Mouse (Mus musculus) lung, postnatal 0 days (tissue): ENCODE measurements around the gene Sms. TPM values are rescaled to one million over a fixed set of nuclear protein-coding genes. Genes with fewer than 3 reads are reported as not detected.

Experiments used
- ATAC-seq: fragments of 200-750 bp; cut with Nextera tagmentation; 2 replicates; pipeline ENCODE4 v1.8.0; 2017; ENCODE audit warnings: moderate library complexity
- DNase-seq: peaks from one replicate; pipeline ENCODE4 v3.0.0-alpha.2; 2016; ENCODE audit warnings: low spot score
- H3K27ac ChIP-seq: fragments of 300-500 bp; sonication (generic); 2 replicates; pipeline ENCODE4 v1.5.1; 2014; ENCODE audit warnings: antibody characterized with exemption, mild to moderate bottlenecking, low read length, mixed read lengths
- H3K27me3 ChIP-seq: fragments of 300-500 bp; sonication (generic); replicated peaks from 2 replicates; pipeline ENCODE4 v1.6.1; 2014; ENCODE audit warnings: low read length, mixed read lengths; ENCODE audit not compliant: insufficient read depth
- H3K36me3 ChIP-seq: fragments of 300-500 bp; sonication (generic); 2 replicates; pipeline ENCODE4 v1.6.1; 2014; ENCODE audit warnings: low read length, mixed read lengths; ENCODE audit not compliant: insufficient read depth
- H3K4me1 ChIP-seq: fragments of 300-500 bp; sonication (generic); 2 replicates; pipeline ENCODE4 v1.6.1; 2014; ENCODE audit warnings: antibody characterized with exemption, low read depth, low read length, mixed read lengths; ENCODE audit not compliant: insufficient read depth
- H3K4me2 ChIP-seq: fragments of 300-500 bp; sonication (generic); replicated peaks from 2 replicates; pipeline ENCODE4 v1.6.1; 2014; ENCODE audit warnings: low read depth, mild to moderate bottlenecking, low read length, moderate library complexity, mixed read lengths
- H3K4me3 ChIP-seq: fragments of 300-500 bp; sonication (generic); 2 replicates; pipeline ENCODE4 v1.5.1; 2014; ENCODE audit warnings: low read depth, low read length
- H3K9ac ChIP-seq: fragments of 300-500 bp; sonication (generic); replicated peaks from 2 replicates; pipeline ENCODE4 v1.6.1; 2014; ENCODE audit warnings: low read depth, mild to moderate bottlenecking
- H3K9me3 ChIP-seq: fragments of 300-500 bp; sonication (generic); 2 replicates; pipeline ENCODE4 v1.6.1; 2016; ENCODE audit warnings: low read length, mixed read lengths
- CTCF ChIP-seq: IDR thresholded peaks from 2 replicates; pipeline ENCODE4 v1.5.1; 2016; ENCODE audit warnings: antibody characterized with exemption, mild to moderate bottlenecking
- EP300 ChIP-seq: IDR thresholded peaks from 2 replicates; pipeline ENCODE4 v1.6.1; 2016; ENCODE audit warnings: antibody characterized with exemption, mild to moderate bottlenecking, control low read depth
- WGBS: fragments of 180-500 bp; shearing (Covaris S2); extraction: QIAGEN DNeasy Blood & Tissue Kit; methylation state at CpG from one replicate; pipeline ENCODE4 v1.1.7; 2014; 5-methylcytosine and 5-hydroxymethylcytosine counted together
- polyA plus RNA-seq: library from polyadenylated mRNA; unstranded; fragments of >200 nt; fragmentation: Nextera tagmentation; extraction: Ambion mirVana; gene quantifications from 2 replicates; pipeline ENCODE4 v1.2.1, GENCODE M21; 2015

Sms gene
- polyA plus RNA-seq, 1 experiment from 2014 or later = 55.8 TPM

GRCm38 (mm10) chrX:157481860-157482259 is 10.2 kb downstream of the Sms start:
- Histone ChIP-seq H3K27ac (no peak overlapping the region), H3K27me3 (no peaks in the 10 kb centered on the region), H3K9ac (no peak overlapping the region), H3K4me3 (no peak overlapping the region), H3K4me1 (no peaks in the 10 kb centered on the region), H3K36me3 (no peaks in the 10 kb centered on the region), H3K4me2 (no peak overlapping the region), H3K9me3 (no peaks in the 10 kb centered on the region)
- DNase-seq (no peak), ATAC-seq (no peak)
- WGBS = 90% methylated on average over 2 of the region's 2 CpGs
- no peak for TF ChIP-seq CTCF
- TF ChIP-seq EP300 = no peak

GRCm38 (mm10) chrX:157477328-157477727 is 14.8 kb downstream of the Sms start:
- no peak overlapping the region for H3K9ac ChIP-seq
- 20% methylated on average over 3 of the region's 3 CpGs for WGBS
- no peak for ATAC-seq
- H3K27me3 ChIP-seq = no peaks in the 10 kb centered on the region
- H3K27ac ChIP-seq = no peak overlapping the region
- H3K36me3 ChIP-seq = no peaks in the 10 kb centered on the region
- H3K9me3 ChIP-seq = no peaks in the 10 kb centered on the region
- H3K4me3 ChIP-seq = no peak overlapping the region
- H3K4me2 ChIP-seq = no peak overlapping the region
- H3K4me1 ChIP-seq = no peaks in the 10 kb centered on the region
- DNase-seq = no peak
- TF ChIP-seq EP300 (no peak), CTCF (no peak)

GRCm38 (mm10) chrX:157476153-157476810 is 15.8 kb downstream of the Sms start:
- no peaks in the 10 kb centered on the region for H3K4me1 ChIP-seq
- H3K9me3 ChIP-seq = no peaks in the 10 kb centered on the region
- no peak for TF ChIP-seq CTCF
- TF ChIP-seq EP300 = no peak
- no peaks in the 10 kb centered on the region for H3K27me3 ChIP-seq
- H3K9ac ChIP-seq = no peak overlapping the region
- DNase-seq = no peak
- 74% methylated on average over 4 of the region's 4 CpGs for WGBS
- H3K27ac ChIP-seq = no peak overlapping the region
- no peaks in the 10 kb centered on the region for H3K36me3 ChIP-seq
- H3K4me3 ChIP-seq = no peak overlapping the region
- H3K4me2 ChIP-seq = no peak overlapping the region
- no peak for ATAC-seq

- WGBS = 88% methylated on average over 8 of the region's 8 CpGs
- DNase-seq = no peak
Measured at GRCm38 (mm10) chrX:157471711-157472660, 20.1 kb downstream of the Sms start.

GRCm38 (mm10) chrX:157468795-157469194 is 23.3 kb downstream of the Sms start:
- 59% methylated on average over 3 of the region's 3 CpGs for WGBS
- H3K27me3 ChIP-seq = no peaks in the 10 kb centered on the region
- H3K9ac ChIP-seq = no peak overlapping the region
- no peak overlapping the region for H3K4me3 ChIP-seq
- ATAC-seq (no peak), DNase-seq (no peak)
- H3K4me2 ChIP-seq = no peak overlapping the region
- no peaks in the 10 kb centered on the region for H3K36me3 ChIP-seq
- no peak overlapping the region for H3K27ac ChIP-seq
- TF ChIP-seq CTCF (no peak), EP300 (no peak)
- H3K4me1 ChIP-seq = no peaks in the 10 kb centered on the region
- no peaks in the 10 kb centered on the region for H3K9me3 ChIP-seq

More at GRCm38 (mm10) chrX:157471711-157472660, 20.1 kb downstream of the Sms start:
- TF ChIP-seq EP300 (no peak), CTCF (no peak)
- H3K36me3 ChIP-seq = no peaks in the 10 kb centered on the region
- H3K9ac ChIP-seq = no peak overlapping the region
- no peaks in the 10 kb centered on the region for H3K9me3 ChIP-seq
- H3K27me3 ChIP-seq = no peaks in the 10 kb centered on the region
- no peak for ATAC-seq
- H3K27ac ChIP-seq = no peak overlapping the region
- no peaks in the 10 kb centered on the region for H3K4me1 ChIP-seq
- no peak overlapping the region for H3K4me3 ChIP-seq
- H3K4me2 ChIP-seq = no peak overlapping the region

- H3K27me3 ChIP-seq = no peaks in the 10 kb centered on the region
- no peaks in the 10 kb centered on the region for H3K4me1 ChIP-seq
- WGBS = 77% methylated on average over 2 of the region's 2 CpGs
- no peak overlapping the region for H3K4me2 ChIP-seq
- H3K9me3 ChIP-seq = no peaks in the 10 kb centered on the region
- ATAC-seq (no peak), DNase-seq (no peak)
- TF ChIP-seq CTCF = no peak
- H3K36me3 ChIP-seq = no peaks in the 10 kb centered on the region
- H3K4me3 ChIP-seq = no peak overlapping the region
- no peak overlapping the region for H3K9ac ChIP-seq
- H3K27ac ChIP-seq = no peak overlapping the region
Measured at GRCm38 (mm10) chrX:157468055-157468454, 24.0 kb downstream of the Sms start.
